Mouse (Mus musculus): ENCODE measurements around the gene Mroh7.

Gene Mroh7

GRCm38 (mm10) chr4:106633281-106634085 lies 97.2 kb downstream of the Mroh7 start:
- no peak for DNase-seq (ENCODE audit: low spot score)

GRCm38 (mm10) chr4:106632313-106632712 lies 98.4 kb downstream of the Mroh7 start:
- DNase-seq (ENCODE audit: low spot score) = no peak

Measured in MN1 (cell line).